Mouse (Mus musculus) lung, postnatal 0 days (tissue): ENCODE measurements at regions not wholly inside any gene's neighbourhood (a gene's known extent, or its start where the extent isn't known, plus 50 kb on each side); places are given as distances from the start of the nearest gene placed in this dataset.

Source experiments
- ATAC-seq: fragments of 200-750 bp; cut with Nextera tagmentation; 2 replicates; pipeline ENCODE4 v1.8.0; 2017; ENCODE audit warnings: moderate library complexity
- DNase-seq: peaks from one replicate; pipeline ENCODE4 v3.0.0-alpha.2; 2016; ENCODE audit warnings: low spot score
- H3K27ac ChIP-seq: fragments of 300-500 bp; sonication (generic); 2 replicates; pipeline ENCODE4 v1.5.1; 2014; ENCODE audit warnings: antibody characterized with exemption, mild to moderate bottlenecking, low read length, mixed read lengths
- H3K27me3 ChIP-seq: fragments of 300-500 bp; sonication (generic); replicated peaks from 2 replicates; pipeline ENCODE4 v1.6.1; 2014; ENCODE audit warnings: low read length, mixed read lengths; ENCODE audit not compliant: insufficient read depth
- H3K36me3 ChIP-seq: fragments of 300-500 bp; sonication (generic); 2 replicates; pipeline ENCODE4 v1.6.1; 2014; ENCODE audit warnings: low read length, mixed read lengths; ENCODE audit not compliant: insufficient read depth
- H3K4me1 ChIP-seq: fragments of 300-500 bp; sonication (generic); 2 replicates; pipeline ENCODE4 v1.6.1; 2014; ENCODE audit warnings: antibody characterized with exemption, low read depth, low read length, mixed read lengths; ENCODE audit not compliant: insufficient read depth
- H3K4me2 ChIP-seq: fragments of 300-500 bp; sonication (generic); replicated peaks from 2 replicates; pipeline ENCODE4 v1.6.1; 2014; ENCODE audit warnings: low read depth, mild to moderate bottlenecking, low read length, moderate library complexity, mixed read lengths
- H3K4me3 ChIP-seq: fragments of 300-500 bp; sonication (generic); 2 replicates; pipeline ENCODE4 v1.5.1; 2014; ENCODE audit warnings: low read depth, low read length
- H3K9ac ChIP-seq: fragments of 300-500 bp; sonication (generic); replicated peaks from 2 replicates; pipeline ENCODE4 v1.6.1; 2014; ENCODE audit warnings: low read depth, mild to moderate bottlenecking
- H3K9me3 ChIP-seq: fragments of 300-500 bp; sonication (generic); 2 replicates; pipeline ENCODE4 v1.6.1; 2016; ENCODE audit warnings: low read length, mixed read lengths
- CTCF ChIP-seq: IDR thresholded peaks from 2 replicates; pipeline ENCODE4 v1.5.1; 2016; ENCODE audit warnings: antibody characterized with exemption, mild to moderate bottlenecking
- EP300 ChIP-seq: IDR thresholded peaks from 2 replicates; pipeline ENCODE4 v1.6.1; 2016; ENCODE audit warnings: antibody characterized with exemption, mild to moderate bottlenecking, control low read depth
- WGBS: fragments of 180-500 bp; shearing (Covaris S2); extraction: QIAGEN DNeasy Blood & Tissue Kit; methylation state at CpG from one replicate; pipeline ENCODE4 v1.1.7; 2014; 5-methylcytosine and 5-hydroxymethylcytosine counted together

DNA sequence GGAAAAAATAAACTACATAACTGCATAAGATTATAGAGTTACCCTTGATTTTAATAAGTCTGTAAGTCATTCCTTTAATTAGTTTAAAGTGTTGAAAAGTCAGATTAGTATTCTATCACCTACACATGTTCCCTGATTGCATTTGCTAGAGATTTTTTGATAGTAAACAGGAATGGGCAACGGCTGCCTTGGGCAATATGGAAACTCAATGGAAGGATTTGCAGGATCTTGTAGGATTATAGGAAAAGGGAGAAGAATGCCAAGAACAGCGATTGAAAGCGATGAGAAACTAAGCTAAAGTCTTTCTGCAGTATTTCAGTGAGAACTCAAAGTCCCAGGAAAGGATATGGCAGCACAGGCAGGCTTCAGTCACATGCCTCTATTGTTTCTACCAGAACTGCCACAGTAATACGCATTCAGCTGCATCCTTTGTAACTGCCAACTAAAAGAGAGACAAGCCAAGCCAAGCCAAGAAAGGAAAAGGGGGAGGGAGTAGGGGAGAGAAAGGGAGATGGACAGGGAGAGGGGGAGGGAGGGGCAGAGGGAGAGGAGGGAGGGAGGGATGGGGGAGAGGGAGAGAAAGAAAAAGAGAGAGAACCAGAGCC lies 340.3 kb downstream of the Kif16b start:
- Histone ChIP-seq H3K4me1 (no peaks in the 10 kb centered on the region), H3K27ac (no peak overlapping the region), H3K36me3 (no peaks in the 10 kb centered on the region), H3K4me3 (no peak overlapping the region), H3K4me2 (no peak overlapping the region), H3K9me3 (no peaks in the 10 kb centered on the region), H3K9ac (no peak overlapping the region), H3K27me3 (no peaks in the 10 kb centered on the region)
- DNase-seq = no peak
- TF ChIP-seq EP300 (no peak), CTCF (no peak)
- ATAC-seq = no peak
- 73% methylated on average over 4 of the region's 4 CpGs for WGBS

DNA sequence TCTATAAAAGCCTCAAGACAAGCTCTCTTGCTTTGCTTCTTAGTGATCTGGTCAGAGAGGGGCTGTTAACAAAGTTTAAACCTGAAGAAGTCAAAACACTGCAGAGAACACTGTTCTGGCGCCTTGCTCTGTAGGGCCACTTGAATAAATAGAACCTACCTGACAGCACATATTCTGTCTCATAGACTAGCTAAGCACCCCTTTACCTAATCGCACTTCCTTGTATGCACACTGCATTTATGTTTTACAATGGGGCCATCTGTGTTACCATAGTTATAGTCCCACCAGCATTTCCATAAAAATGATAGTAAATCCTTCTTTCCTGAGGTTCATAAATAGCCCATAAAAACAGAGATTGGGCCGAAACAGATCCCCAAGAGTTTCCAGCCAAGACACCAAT lies 340.9 kb downstream of the Kif16b start:
- no peak for TF ChIP-seq EP300
- no peak for TF ChIP-seq CTCF
- WGBS = 78% methylated on average over 3 of the region's 3 CpGs
- no peak overlapping the region for H3K4me3 ChIP-seq

DNA sequence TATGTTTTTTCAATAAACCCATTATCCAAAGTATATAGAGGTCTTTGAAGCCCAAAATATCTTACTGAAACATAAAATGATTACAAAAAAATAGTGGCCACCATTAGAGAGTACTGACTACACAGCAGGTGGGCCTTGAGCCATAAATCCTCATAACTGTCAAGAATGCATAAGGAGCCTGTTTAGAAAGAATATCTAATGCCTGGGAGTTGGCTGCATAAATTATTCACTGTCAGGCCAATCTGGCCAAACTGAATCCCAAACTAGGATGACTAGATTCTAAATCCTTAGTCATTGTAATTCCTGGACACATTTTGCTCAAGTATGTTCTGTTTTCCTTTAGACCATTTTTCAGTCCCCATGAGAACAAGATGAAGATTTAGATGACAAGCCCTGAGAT lies 341.4 kb downstream of the Kif16b start:
- no peak for ATAC-seq

More for the DNA sequence above, 340.9 kb downstream of the Kif16b start:
- no peaks in the 10 kb centered on the region for H3K27me3 ChIP-seq
- H3K36me3 ChIP-seq = no peaks in the 10 kb centered on the region
- H3K27ac ChIP-seq = no peak overlapping the region
- H3K9me3 ChIP-seq = no peaks in the 10 kb centered on the region
- ATAC-seq (no peak), DNase-seq (no peak)
- H3K9ac ChIP-seq = no peak overlapping the region
- no peaks in the 10 kb centered on the region for H3K4me1 ChIP-seq
- H3K4me2 ChIP-seq = no peak overlapping the region

DNA sequence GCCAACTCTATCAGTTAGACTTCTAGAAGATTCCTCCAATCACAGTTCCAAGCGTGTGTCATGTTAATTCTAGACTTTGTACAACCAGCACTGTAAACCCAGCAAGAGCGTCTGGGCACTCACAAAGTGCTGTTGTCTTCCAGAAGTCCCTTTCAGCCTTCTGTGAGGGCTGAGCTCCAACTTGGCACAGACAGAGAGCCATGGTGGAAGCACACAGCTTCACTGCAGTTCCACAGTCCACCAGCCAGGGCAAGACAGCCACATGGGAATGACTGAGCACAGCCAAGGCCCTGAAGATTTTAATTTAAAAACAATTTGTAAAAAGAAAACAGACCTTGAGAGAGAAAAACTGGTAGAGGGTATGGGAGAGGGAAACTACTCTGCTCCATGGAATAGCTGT lies 346.5 kb downstream of the Kif16b start:
- Histone ChIP-seq H3K9me3 (no peaks in the 10 kb centered on the region), H3K36me3 (no peaks in the 10 kb centered on the region), H3K27me3 (no peaks in the 10 kb centered on the region), H3K4me2 (no peak overlapping the region), H3K4me3 (no peak overlapping the region), H3K27ac (no peak overlapping the region), H3K4me1 (no peaks in the 10 kb centered on the region), H3K9ac (no peak overlapping the region)
- no peak for ATAC-seq
- TF ChIP-seq CTCF = no peak; the same call in 1 of the 2 replicates
- no peak for TF ChIP-seq EP300
- 69% methylated on average over 2 of the region's 2 CpGs for WGBS
- DNase-seq = no peak

More for the DNA sequence above, 341.4 kb downstream of the Kif16b start:
- TF ChIP-seq CTCF (no peak), EP300 (no peak)
- Histone ChIP-seq H3K4me3 (no peak overlapping the region), H3K9me3 (no peaks in the 10 kb centered on the region), H3K4me2 (no peak overlapping the region), H3K4me1 (no peaks in the 10 kb centered on the region), H3K27me3 (no peaks in the 10 kb centered on the region), H3K36me3 (no peaks in the 10 kb centered on the region), H3K9ac (no peak overlapping the region), H3K27ac (no peak overlapping the region)
- DNase-seq = no peak

DNA sequence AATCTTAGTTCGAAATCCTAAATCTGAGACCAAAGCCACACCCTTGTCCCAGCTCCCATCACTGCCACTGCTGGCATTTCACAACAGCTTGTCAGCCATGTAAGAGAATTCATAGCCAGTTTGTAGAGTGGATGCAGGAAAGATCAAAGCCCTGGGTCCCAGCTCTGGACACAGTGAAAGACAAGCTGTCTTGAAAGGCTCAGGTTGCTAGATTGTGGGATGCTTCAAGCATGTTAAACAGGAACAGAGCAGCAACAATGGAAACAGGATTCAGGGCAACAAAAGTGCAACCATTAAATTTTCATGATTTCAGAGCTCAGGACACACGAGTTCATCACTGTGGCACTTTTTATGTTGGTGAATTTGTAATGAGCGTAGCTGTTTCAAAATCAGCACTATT lies 349.6 kb downstream of the Kif16b start:
- Histone ChIP-seq H3K4me2 (no peak overlapping the region), H3K36me3 (no peaks in the 10 kb centered on the region), H3K4me1 (no peaks in the 10 kb centered on the region), H3K9ac (no peak overlapping the region), H3K27me3 (no peaks in the 10 kb centered on the region), H3K27ac (no peak overlapping the region), H3K9me3 (no peaks in the 10 kb centered on the region), H3K4me3 (no peak overlapping the region)
- WGBS = 76% methylated on average over 3 of the region's 3 CpGs
- ATAC-seq (no peak), DNase-seq (no peak)
- no peak for TF ChIP-seq EP300
- no peak for TF ChIP-seq CTCF

DNA sequence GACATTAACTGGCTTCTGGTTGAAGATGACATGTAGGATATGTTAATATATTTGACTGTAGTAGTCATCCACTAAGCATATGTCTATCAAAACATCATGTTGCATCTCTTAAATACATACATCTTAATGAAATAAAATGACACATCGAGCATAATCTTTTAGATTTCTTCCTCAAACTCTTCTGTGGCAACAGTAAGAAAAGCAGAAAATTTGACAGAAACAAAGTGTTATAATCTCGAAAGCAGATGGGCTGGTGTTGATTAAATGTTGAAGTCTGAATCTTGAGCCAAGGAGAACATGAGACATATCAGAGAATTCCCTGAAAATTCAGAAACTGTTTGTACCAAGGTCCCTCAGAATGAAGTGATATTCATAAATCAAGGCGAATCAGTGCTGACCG lies 352.6 kb downstream of the Kif16b start:
- H3K36me3 ChIP-seq = no peaks in the 10 kb centered on the region
- no peak overlapping the region for H3K27ac ChIP-seq
- no peak overlapping the region for H3K4me3 ChIP-seq
- H3K9me3 ChIP-seq = no peaks in the 10 kb centered on the region
- no peaks in the 10 kb centered on the region for H3K27me3 ChIP-seq
- no peaks in the 10 kb centered on the region for H3K4me1 ChIP-seq
- TF ChIP-seq CTCF (no peak), EP300 (no peak)
- DNase-seq (no peak), ATAC-seq (no peak)
- no peak overlapping the region for H3K9ac ChIP-seq
- H3K4me2 ChIP-seq = no peak overlapping the region
- WGBS = 72% methylated on average over 4 of the region's 4 CpGs

DNA sequence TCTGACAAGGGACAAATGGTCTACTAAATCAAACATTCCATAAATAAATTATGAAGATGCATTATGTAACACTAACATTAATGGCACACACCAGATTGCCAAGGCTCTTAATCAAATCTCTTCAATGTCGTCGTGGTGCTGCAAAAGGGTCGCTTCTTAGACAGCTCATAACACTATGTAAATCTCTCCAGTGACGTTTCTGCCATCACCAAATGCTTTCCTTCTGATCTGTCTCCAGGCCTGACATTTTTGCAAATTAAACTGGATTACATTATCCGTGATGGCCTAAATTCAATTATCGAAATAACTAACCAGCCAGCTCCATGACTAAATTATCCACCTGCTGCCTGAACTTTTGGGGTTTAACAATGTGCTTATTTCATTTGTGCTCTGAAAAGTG lies 356.4 kb downstream of the Kif16b start:
- no peak overlapping the region for H3K9ac ChIP-seq
- no peak overlapping the region for H3K4me3 ChIP-seq
- H3K9me3 ChIP-seq = no peaks in the 10 kb centered on the region
- 56% methylated on average over 6 of the region's 6 CpGs for WGBS
- ATAC-seq (peak; percentile 37; the same call in 1 of the 2 replicates), DNase-seq (peak; percentile 10)
- H3K27ac ChIP-seq = no peak overlapping the region
- H3K36me3 ChIP-seq = no peaks in the 10 kb centered on the region
- H3K27me3 ChIP-seq = no peaks in the 10 kb centered on the region
- H3K4me2 ChIP-seq = no peak overlapping the region
- no peak for TF ChIP-seq EP300
- no peak for TF ChIP-seq CTCF
- H3K4me1 ChIP-seq = no peaks in the 10 kb centered on the region
